Mouse (Mus musculus) limb, embryonic 15.5 days (tissue): ENCODE measurements around the gene Ttc25. TPM values are rescaled to one million over a fixed set of nuclear protein-coding genes. Genes with fewer than 3 reads are reported as not detected.
"Not testable (repeated sequence)": the region's sequence is repeated elsewhere in the genome, so short reads cannot be mapped to it uniquely, and the experiment has no call there.

ENCODE experiments used
- ATAC-seq: fragments of 200-750 bp; cut with Nextera tagmentation; 2 replicates; pipeline ENCODE4 v1.8.0; 2017; ENCODE audit warnings: low read depth, moderate TSS enrichment; ENCODE audit not compliant: insufficient number of reproducible peaks, low FRiP score, low TSS enrichment
- H3K27ac ChIP-seq: fragments of 300-500 bp; sonication (generic); 2 replicates; pipeline ENCODE4 v1.5.1; 2015; ENCODE audit warnings: moderate library complexity, mild to moderate bottlenecking, inconsistent platforms
- H3K27me3 ChIP-seq: fragments of 300-500 bp; sonication (generic); 2 replicates; pipeline ENCODE4 v1.6.1; 2015; ENCODE audit warnings: inconsistent platforms
- H3K36me3 ChIP-seq: fragments of 300-500 bp; sonication (generic); 2 replicates; pipeline ENCODE4 v1.6.1; 2015; ENCODE audit warnings: inconsistent platforms
- H3K4me1 ChIP-seq: fragments of 300-500 bp; sonication (generic); 2 replicates; pipeline ENCODE4 v1.6.1; 2015; ENCODE audit warnings: inconsistent platforms
- H3K4me2 ChIP-seq: fragments of 300-500 bp; sonication (generic); 2 replicates; pipeline ENCODE4 v1.6.1; 2015; ENCODE audit warnings: mild to moderate bottlenecking, inconsistent platforms
- H3K4me3 ChIP-seq: fragments of 300-500 bp; sonication (generic); 2 replicates; pipeline ENCODE4 v1.5.1; 2015; ENCODE audit warnings: mild to moderate bottlenecking, inconsistent platforms
- H3K9ac ChIP-seq: fragments of 300-500 bp; sonication (generic); 2 replicates; pipeline ENCODE4 v1.6.1; 2015; ENCODE audit warnings: inconsistent platforms
- H3K9me3 ChIP-seq: fragments of 300-500 bp; sonication (generic); 2 replicates; pipeline ENCODE4 v1.6.1; 2016; ENCODE audit warnings: inconsistent platforms
- WGBS: fragments of 180-500 bp; shearing (Covaris S2); methylation state at CpG from one replicate; pipeline ENCODE4 v1.1.7; 2015; 5-methylcytosine and 5-hydroxymethylcytosine counted together
- polyA plus RNA-seq: library from polyadenylated mRNA; unstranded; fragments of >200 nt; fragmentation: Nextera tagmentation; extraction: Ambion mirVana; gene quantifications from 2 replicates; pipeline ENCODE4 v1.2.1, GENCODE M21; 2015

Gene Ttc25
- polyA plus RNA-seq, 1 experiment from 2014 or later, result 0.19 TPM

DNA sequence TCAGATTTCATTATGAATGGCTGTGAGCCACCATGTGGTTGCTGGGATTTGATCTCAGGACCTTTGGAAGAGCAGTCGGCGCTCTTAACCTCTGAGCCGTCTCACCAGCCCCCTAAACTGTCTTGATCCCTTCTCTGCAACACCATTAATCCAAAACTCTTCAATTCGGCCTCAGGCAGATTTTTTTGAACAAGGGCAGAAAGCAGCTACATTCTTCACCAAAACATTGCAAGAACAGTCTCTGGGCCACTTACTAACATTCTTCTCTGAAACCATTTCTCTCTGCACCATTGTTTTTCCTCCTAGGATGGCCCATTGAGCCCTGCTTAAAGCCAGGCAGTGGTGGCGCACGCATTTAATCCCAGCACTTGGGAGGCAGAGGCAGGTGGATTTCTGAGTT lies 10.6 kb upstream of the Ttc25 start:
- 78% methylated on average over 6 of the region's 6 CpGs for WGBS
- H3K4me2 ChIP-seq, H3K27ac ChIP-seq, H3K4me3 ChIP-seq, H3K9me3 ChIP-seq, H3K36me3 ChIP-seq, H3K27me3 ChIP-seq, H3K9ac ChIP-seq, ATAC-seq, H3K4me1 ChIP-seq: not testable (repeated sequence)

DNA sequence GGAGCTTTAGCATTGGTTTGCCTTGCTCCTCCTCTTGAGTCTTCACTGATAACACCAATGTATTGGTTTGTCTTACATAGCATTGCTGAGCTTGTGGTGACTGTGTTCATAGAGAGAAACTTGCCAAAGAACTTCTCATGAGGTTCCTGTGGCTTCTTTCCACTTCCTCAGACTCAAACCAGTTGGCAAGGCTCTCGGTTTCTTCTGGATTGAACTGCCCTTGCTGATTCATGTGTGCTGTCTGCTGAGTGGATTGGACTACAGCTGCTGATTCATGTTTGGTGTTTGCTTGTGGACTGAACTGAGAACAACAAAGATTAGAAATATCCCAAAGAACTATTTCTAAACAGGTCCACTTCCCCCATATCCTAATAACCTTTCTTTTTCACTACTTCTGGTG lies 9.4 kb upstream of the Ttc25 start:
- Histone ChIP-seq H3K9ac (no peak overlapping the region), H3K4me3 (no peak overlapping the region), H3K27me3 (no peaks in the 10 kb centered on the region), H3K36me3 (no peaks in the 10 kb centered on the region), H3K9me3 (no peaks in the 10 kb centered on the region), H3K4me1 (no peaks in the 10 kb centered on the region), H3K27ac (no peak overlapping the region), H3K4me2 (no peak overlapping the region)
- 85% methylated on average over 1 of the region's 1 CpGs for WGBS
- ATAC-seq, result no peak

DNA sequence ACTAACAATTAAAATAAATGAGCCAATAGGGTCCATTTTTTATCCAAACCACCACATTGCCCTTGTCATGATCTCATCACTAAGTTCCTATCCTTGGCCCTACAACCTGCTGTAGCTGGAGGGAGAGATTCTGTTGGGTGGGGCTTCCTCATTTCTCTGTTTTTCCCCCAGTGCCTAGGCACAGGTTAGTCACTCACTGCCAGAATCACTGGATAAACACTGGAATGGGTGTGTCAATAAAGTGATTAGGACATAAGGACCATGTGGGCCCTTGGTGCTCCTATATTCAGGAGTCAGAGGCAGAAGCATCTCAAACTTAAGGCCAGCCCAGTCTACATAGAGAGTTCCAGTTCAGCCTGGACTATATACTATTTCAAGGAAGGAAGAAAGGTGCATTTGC lies 8.9 kb upstream of the Ttc25 start:
- H3K9me3 ChIP-seq, result no peaks in the 10 kb centered on the region

DNA sequence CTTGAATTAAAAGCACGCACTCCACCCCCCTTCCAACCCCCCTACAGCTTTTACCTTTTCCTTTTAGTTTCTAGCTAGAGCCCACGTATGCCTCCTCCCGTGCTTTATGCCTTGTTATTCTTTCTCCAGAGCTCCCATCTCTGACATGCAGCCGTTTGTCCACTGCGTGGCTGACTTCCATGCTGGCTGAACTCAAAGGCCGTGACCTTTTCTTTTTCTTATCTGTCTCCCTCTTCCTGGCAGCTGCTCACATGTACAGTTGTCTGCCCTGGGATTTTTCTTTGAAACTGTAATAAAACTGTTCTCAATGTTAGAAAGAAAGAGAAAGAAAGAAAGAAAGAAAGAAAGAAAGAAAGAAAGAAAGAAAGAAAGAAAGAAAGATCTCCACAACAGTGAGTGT lies 4.4 kb upstream of the Ttc25 start:
- Histone ChIP-seq H3K9ac (no peak overlapping the region), H3K9me3 (no peaks in the 10 kb centered on the region), H3K4me1 (peaks cover 11% of the 10 kb centered on the region; the same call in 1 of the 2 replicates), H3K27me3 (no peaks in the 10 kb centered on the region), H3K4me3 (no peak overlapping the region), H3K36me3 (no peaks in the 10 kb centered on the region), H3K4me2 (no peak overlapping the region), H3K27ac (no peak overlapping the region)
- ATAC-seq, result no peak
- WGBS, result 50% methylated on average over 6 of the region's 6 CpGs

More for the DNA sequence above, 8.9 kb upstream of the Ttc25 start:
- no peaks in the 10 kb centered on the region for H3K27me3 ChIP-seq
- no peak overlapping the region for H3K4me3 ChIP-seq
- ATAC-seq, result no peak
- H3K4me2 ChIP-seq, result no peak overlapping the region
- no peak overlapping the region for H3K27ac ChIP-seq
- no peaks in the 10 kb centered on the region for H3K4me1 ChIP-seq
- no peaks in the 10 kb centered on the region for H3K36me3 ChIP-seq
- no peak overlapping the region for H3K9ac ChIP-seq

DNA sequence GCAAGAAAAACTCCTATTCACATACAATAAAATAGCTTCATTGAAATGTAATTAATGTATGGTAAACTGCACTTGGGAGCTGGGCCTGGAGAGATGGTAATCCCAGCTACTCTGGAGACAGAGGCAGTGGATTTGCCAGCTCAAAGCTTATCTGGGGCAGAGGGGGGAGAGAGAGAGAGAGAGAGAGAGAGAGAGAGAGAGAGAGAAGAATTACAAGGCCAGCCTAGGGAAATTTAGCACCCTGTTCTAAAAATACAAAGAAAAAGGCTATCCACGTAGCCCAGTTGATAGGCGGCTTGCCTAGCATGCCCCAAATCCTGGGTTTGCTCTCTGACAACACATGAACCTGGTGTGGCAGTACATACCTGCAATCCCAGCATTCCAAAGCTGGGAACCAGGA lies 3.8 kb upstream of the Ttc25 start:
- no peak for ATAC-seq
- H3K4me2 ChIP-seq, result no peak overlapping the region
- WGBS, result 87% methylated on average over 2 of the region's 2 CpGs
- H3K9ac ChIP-seq, result no peak overlapping the region
- peaks cover 13% of the 10 kb centered on the region; the same call in 1 of the 2 replicates for H3K4me1 ChIP-seq
- no peaks in the 10 kb centered on the region for H3K36me3 ChIP-seq
- H3K4me3 ChIP-seq, result no peak overlapping the region
- no peak overlapping the region for H3K27ac ChIP-seq
- no peaks in the 10 kb centered on the region for H3K9me3 ChIP-seq
- H3K27me3 ChIP-seq, result no peaks in the 10 kb centered on the region

DNA sequence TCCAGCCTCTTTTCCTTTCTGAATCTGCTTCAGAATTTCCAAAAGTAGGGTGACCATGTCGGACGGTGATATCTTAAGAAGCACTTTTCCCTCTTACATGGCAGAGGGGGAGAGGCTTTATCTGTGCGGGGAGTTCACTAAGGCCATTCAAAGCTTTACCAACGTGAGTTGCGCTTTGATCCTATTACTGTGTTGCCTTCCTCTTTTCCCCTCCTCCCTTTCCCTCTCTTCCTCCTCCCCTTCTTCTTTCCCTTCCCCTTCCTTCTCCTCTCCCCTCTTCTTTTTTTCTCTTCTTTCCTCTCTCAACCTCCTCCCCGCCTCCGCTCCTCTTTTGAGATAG lies 309 bp downstream of the Ttc25 start:
- Histone ChIP-seq H3K4me1 (peaks cover 13% of the 10 kb centered on the region; the same call in 1 of the 2 replicates), H3K4me3 (peak overlapping the region; percentile 45), H3K36me3 (no peaks in the 10 kb centered on the region), H3K4me2 (peak overlapping the region; percentile 86), H3K9ac (peak overlapping the region; percentile 48; the same call in 1 of the 2 replicates), H3K9me3 (no peaks in the 10 kb centered on the region), H3K27ac (peak overlapping the region; percentile 65; the same call in 1 of the 2 replicates), H3K27me3 (no peaks in the 10 kb centered on the region)
- ATAC-seq, result no peak
- 31% methylated on average over 7 of the region's 7 CpGs for WGBS

DNA sequence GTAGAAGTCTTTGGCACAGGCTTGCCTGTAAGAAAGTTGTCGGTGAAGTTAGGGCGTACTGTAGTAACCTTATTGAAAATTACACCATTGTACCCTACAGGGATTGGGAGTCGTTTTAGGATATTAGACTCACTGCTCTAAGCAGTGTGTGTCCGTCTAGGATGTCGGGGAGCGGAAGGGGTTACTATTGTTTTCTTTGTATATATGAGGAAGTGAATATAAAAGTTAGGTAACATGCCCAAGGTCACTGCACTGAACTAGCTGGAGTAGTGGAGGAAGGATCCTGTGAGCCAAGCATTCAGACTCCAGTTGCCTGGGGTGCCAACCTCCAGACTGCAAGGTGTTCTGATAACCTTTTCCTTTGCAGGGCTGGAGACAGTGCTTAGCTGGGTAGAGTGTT lies 1.5 kb downstream of the Ttc25 start:
- H3K27me3 ChIP-seq, result no peaks in the 10 kb centered on the region
- H3K36me3 ChIP-seq, result no peaks in the 10 kb centered on the region
- H3K4me1 ChIP-seq, result peaks cover 13% of the 10 kb centered on the region; the same call in 1 of the 2 replicates
- no peak overlapping the region for H3K4me2 ChIP-seq
- H3K9me3 ChIP-seq, result no peaks in the 10 kb centered on the region
- no peak overlapping the region for H3K4me3 ChIP-seq
- no peak overlapping the region for H3K27ac ChIP-seq
- WGBS, result 85% methylated on average over 6 of the region's 6 CpGs
- no peak for ATAC-seq
- H3K9ac ChIP-seq, result no peak overlapping the region

DNA sequence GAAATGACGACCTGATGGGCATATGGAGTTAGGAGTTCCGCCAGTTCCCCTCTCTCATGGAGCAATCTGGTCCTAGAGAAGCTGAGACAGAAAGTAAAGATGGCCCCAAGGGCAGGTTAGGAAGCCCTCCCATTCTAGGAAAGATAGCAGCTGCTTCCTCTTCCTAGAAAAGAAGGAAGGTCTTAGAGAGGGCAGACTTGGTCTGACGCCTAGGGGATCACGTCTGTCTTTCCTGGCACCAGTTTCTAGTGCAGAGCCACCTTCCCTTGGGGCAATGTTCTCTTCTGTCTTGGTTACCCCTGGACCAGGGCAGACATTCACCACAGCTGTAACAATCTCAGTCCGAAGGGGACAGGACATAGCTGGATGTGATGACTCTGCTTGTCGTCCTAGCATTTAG lies 2.7 kb downstream of the Ttc25 start:
- Histone ChIP-seq H3K9me3 (no peaks in the 10 kb centered on the region), H3K9ac (no peak overlapping the region), H3K4me3 (no peak overlapping the region), H3K4me2 (no peak overlapping the region), H3K36me3 (no peaks in the 10 kb centered on the region), H3K27me3 (no peaks in the 10 kb centered on the region), H3K4me1 (peaks cover 13% of the 10 kb centered on the region; the same call in 1 of the 2 replicates), H3K27ac (no peak overlapping the region)
- WGBS, result 65% methylated on average over 6 of the region's 6 CpGs
- ATAC-seq, result no peak

DNA sequence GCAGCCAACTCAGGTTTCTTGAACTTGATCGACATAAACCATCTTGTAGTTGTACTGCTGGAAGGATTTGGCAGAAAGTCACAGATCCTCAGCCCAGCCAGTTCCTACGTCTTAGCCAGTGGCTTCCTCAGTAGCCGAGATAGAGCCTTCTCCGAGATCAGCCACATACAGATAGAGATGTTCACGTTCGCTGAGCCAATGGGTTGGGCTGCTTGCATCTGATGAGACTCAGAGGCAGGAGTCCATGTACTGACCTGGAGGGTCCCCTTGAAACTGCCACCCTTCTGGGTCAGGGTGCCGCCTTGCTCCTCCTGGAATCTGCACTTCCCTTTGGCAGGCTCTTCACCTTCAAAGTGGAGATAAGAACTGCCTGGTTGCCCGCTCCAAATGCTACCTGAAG lies 4.1 kb downstream of the Ttc25 start:
- H3K27ac ChIP-seq, result no peak overlapping the region
- no peaks in the 10 kb centered on the region for H3K27me3 ChIP-seq
- H3K4me2 ChIP-seq, result no peak overlapping the region
- 84% methylated on average over 8 of the region's 8 CpGs for WGBS
- H3K9me3 ChIP-seq, result no peaks in the 10 kb centered on the region
- no peak overlapping the region for H3K4me3 ChIP-seq
- no peak overlapping the region for H3K9ac ChIP-seq
- no peaks in the 10 kb centered on the region for H3K36me3 ChIP-seq
- peaks cover 13% of the 10 kb centered on the region; the same call in 1 of the 2 replicates for H3K4me1 ChIP-seq
- ATAC-seq, result no peak

DNA sequence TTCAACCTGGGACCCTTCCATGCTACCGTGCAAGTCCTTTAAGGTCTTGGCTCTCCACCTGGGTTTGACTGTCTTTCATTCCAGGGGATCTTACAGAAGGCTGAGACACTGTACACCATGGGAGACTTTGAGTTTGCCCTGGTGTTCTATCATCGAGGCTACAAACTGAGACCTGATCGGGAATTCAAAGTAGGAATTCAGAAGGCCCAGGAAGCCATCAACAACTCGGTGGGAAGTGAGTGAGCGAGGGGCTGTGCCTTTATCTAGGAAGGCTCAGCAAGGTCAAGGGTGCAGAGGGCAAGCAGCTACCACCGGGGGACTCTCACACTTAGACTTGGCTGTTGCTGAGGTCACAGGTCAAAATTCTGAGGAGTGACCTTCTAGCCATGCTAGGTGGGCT lies 4.7 kb downstream of the Ttc25 start:
- H3K4me1 ChIP-seq, result peaks cover 8% of the 10 kb centered on the region; the same call in 1 of the 2 replicates
- no peak for ATAC-seq
- no peak overlapping the region for H3K9ac ChIP-seq
- 66% methylated on average over 6 of the region's 6 CpGs for WGBS
- H3K9me3 ChIP-seq, result no peaks in the 10 kb centered on the region
- H3K27ac ChIP-seq, result no peak overlapping the region
- no peak overlapping the region for H3K4me3 ChIP-seq
- H3K27me3 ChIP-seq, result no peaks in the 10 kb centered on the region
- no peaks in the 10 kb centered on the region for H3K36me3 ChIP-seq
- H3K4me2 ChIP-seq, result no peak overlapping the region

DNA sequence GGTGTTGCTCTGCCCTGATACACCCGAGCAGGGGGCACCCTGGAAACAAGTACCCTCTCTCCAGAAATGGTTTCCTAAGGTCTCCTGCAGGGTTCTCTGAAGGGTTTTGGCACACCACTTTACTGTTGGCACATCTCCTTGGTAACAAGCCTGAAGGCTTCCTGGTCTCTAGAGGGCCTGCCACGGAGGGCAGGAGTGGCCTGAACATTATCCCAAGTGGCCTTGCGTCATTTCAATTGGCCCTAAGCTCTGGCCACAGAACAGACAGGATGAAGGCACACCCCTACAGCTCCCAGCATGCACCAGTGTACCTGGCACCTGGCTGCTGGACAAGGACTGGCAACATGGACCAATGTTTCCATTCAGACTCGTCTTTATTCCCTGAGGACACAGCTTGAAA lies 7.4 kb downstream of the Ttc25 start:
- no peak for ATAC-seq
- Histone ChIP-seq H3K4me3 (no peak overlapping the region), H3K27me3 (no peaks in the 10 kb centered on the region), H3K9ac (no peak overlapping the region), H3K4me2 (no peak overlapping the region), H3K36me3 (no peaks in the 10 kb centered on the region), H3K9me3 (no peaks in the 10 kb centered on the region), H3K4me1 (peaks cover 4% of the 10 kb centered on the region; the same call in 1 of the 2 replicates), H3K27ac (no peak overlapping the region)
- WGBS, result 83% methylated on average over 4 of the region's 4 CpGs

DNA sequence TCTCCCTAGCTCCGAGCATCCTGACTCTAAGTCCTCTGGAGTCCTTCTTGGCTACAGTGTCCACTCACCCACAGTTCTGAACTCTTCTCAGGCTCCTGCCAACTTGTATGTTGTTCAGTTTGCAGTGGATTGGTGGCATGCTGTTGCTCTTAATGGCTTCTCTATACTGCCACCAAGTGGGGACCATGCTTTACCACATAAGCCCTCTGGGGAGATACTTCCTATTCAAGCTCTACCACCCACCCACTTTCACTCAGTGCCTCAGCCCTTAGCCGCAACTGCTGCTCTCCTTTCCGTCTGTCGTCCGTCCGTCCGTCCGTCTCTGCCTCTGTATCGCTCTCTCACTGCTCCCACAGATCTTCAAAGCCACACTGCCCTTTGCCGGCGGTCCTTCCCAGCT lies 10.2 kb downstream of the Ttc25 start:
- no peak for ATAC-seq
- H3K9me3 ChIP-seq, result no peaks in the 10 kb centered on the region
- H3K4me3 ChIP-seq, result peak overlapping the region; percentile 7; the same call in 1 of the 2 replicates
- 20% methylated on average over 11 of the region's 11 CpGs for WGBS
- no peaks in the 10 kb centered on the region for H3K27me3 ChIP-seq
- no peak overlapping the region for H3K27ac ChIP-seq
- H3K36me3 ChIP-seq, result no peaks in the 10 kb centered on the region
- H3K4me1 ChIP-seq, result peaks cover 4% of the 10 kb centered on the region; the same call in 1 of the 2 replicates
- peak overlapping the region; percentile 33; the same call in 1 of the 2 replicates for H3K4me2 ChIP-seq
- H3K9ac ChIP-seq, result no peak overlapping the region

DNA sequence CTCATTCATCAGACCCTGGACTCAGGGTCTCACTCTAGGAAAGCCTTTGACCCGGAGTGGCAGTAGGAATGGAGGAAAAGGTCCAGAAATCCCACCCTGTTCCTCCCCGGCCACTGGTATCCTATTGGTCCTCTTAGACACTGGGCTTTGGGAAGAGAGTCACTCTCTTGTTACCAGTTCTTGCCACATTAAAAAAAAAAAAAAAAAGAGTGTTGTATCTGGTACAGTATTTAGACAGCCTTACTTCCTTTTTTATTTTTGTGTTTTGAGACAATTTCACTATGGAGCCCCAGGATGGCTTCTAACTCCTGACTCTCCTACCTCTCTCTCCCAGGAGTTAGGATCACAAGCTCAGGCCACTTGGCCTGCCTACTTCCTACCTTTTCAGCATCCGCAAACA lies 12.2 kb downstream of the Ttc25 start:
- WGBS, result 70% methylated on average over 3 of the region's 3 CpGs
- no peaks in the 10 kb centered on the region for H3K36me3 ChIP-seq
- H3K9me3 ChIP-seq, result no peaks in the 10 kb centered on the region
- H3K4me3 ChIP-seq, result no peak overlapping the region
- no peak overlapping the region for H3K27ac ChIP-seq
- no peak overlapping the region for H3K4me2 ChIP-seq
- H3K9ac ChIP-seq, result no peak overlapping the region
- H3K27me3 ChIP-seq, result no peaks in the 10 kb centered on the region; the same call in 1 of the 2 replicates
- peaks cover 4% of the 10 kb centered on the region; the same call in 1 of the 2 replicates for H3K4me1 ChIP-seq
- no peak for ATAC-seq
